27 mouse cellular contexts compared by ENCODE assay signal in the genomic region with DNA sequence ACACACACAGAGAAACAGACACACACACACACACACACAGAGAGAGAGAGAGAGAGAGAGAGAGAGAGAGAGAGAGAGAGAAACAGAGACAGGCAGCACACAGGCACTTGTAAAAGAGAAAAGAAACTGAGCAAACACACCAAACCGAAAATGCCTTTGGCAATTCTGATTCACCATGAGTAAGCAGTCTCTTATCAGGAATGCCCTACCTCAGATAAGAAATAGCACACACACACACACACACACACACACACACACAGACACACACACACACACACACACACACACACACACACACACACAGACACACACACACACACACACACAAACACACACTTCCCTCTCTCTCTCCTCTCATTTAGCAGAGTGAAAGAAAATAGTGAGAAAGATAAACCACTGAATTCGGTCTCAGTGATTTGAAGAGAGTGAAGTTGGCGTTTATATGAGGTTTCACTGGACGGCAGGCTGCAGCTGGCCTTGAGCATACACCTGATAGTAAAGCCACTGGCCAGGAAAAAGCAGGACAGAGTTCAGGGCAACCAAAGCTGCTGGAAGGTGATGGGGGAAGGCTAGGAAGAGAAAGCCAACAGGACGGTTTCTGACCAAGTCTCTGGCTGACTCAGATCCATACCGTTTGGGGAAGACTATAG. TPM values are rescaled to one million over a fixed set of nuclear protein-coding genes. Genes with fewer than 3 reads are reported as not detected.
DNase-seq lines count a peak whose midpoint lies in the region; ATAC-seq and TF ChIP-seq lines count a peak whose summit lies in the region.
"Had no signal": no experiment of that assay in that cellular context is flagged by ENCODE, and none has a peak within 500 bp of the region (broad histone marks: within the 10 kb centered on the region; RNA-seq: fewer than 3 reads in every experiment).

No protein-coding gene starts in this region.

- H3K36me3 ChIP-seq in G1E (replicated peaks), result no peaks in the 10 kb centered on the region
- H3K36me3 ChIP-seq in myocyte (ENCODE audit: control insufficient read depth, insufficient read depth), result no peaks in the 10 kb centered on the region
- H3K36me3 ChIP-seq: embryonic facial prominence, embryonic 15.5 days; heart, embryonic 10.5 days; hindbrain, embryonic 12.5 days; limb, embryonic 12.5 days; neural tube, embryonic 13.5 days; stomach, embryonic 15.5 days had no signal

- peak; percentile 19 for DNase-seq in ovary, adult 18-20 months (ENCODE audit: low spot score)
- no peak for DNase-seq in ovary, postnatal 14 days (ENCODE audit: low spot score)
- no peak for DNase-seq in G1E (ENCODE audit: low spot score)
- DNase-seq in adrenal gland, postnatal 10 days, result peak; percentile 36
- no peak for DNase-seq in heart, postnatal 14 days
- no peak for DNase-seq in left cerebral cortex, postnatal 14 days (ENCODE audit: low spot score in 2 of 2)
- DNase-seq: cerebellum, adult 2 months; cerebellum, postnatal 36 days; forebrain, postnatal 0 days; gastrocnemius, postnatal 36 days; kidney, adult 9 months; kidney, postnatal 25 days; lung, embryonic 14.5 days; lung, postnatal 4 days had no signal

- H3K9me3 ChIP-seq in G1E (replicated peaks), result no peaks in the 10 kb centered on the region
- H3K9me3 ChIP-seq: embryonic facial prominence, embryonic 15.5 days; heart, embryonic 10.5 days; hindbrain, embryonic 12.5 days; limb, embryonic 12.5 days; neural tube, embryonic 13.5 days; stomach, embryonic 15.5 days had no signal

- no peak for TF ChIP-seq POLR2A in myocyte (IDR thresholded peaks at IDR 0.05; ENCODE audit: insufficient read length, low read depth)

- H3K4me3 ChIP-seq in G1E (ENCODE audit: low read depth, low read length) (no peak overlapping the region), myocyte (no peak overlapping the region)
- H3K4me3 ChIP-seq: embryonic facial prominence, embryonic 15.5 days; heart, embryonic 10.5 days; hindbrain, embryonic 12.5 days; limb, embryonic 12.5 days; neural tube, embryonic 13.5 days; stomach, embryonic 15.5 days had no signal

- H3K4me1 ChIP-seq in G1E (ENCODE audit: insufficient read depth, low read depth, low read length), result 0 out of 2 replicates have a peak, but pooled peaks cover 2% of the 10 kb centered on the region
- H3K4me1 ChIP-seq: embryonic facial prominence, embryonic 15.5 days; heart, embryonic 10.5 days; hindbrain, embryonic 12.5 days; limb, embryonic 12.5 days; neural tube, embryonic 13.5 days; stomach, embryonic 15.5 days had no signal

- H3K79me2 ChIP-seq in myocyte (ENCODE audit: control insufficient read depth, insufficient read depth), result no peaks in the 10 kb centered on the region

- peak; percentile 54; the same call in 1 of the 2 replicates for ATAC-seq in G1E (ENCODE audit: extremely low read depth, insufficient number of reproducible peaks, low FRiP score, poor library complexity, severe bottlenecking)
- ATAC-seq in granulocyte monocyte progenitor cell, adult 5-6 weeks (replicated peaks; ENCODE audit: poor library complexity, severe bottlenecking), result no peak
- ATAC-seq: forebrain, postnatal 0 days had no signal

- H3K27me3 ChIP-seq in G1E (ENCODE audit: insufficient read depth, low read length), result no peaks in the 10 kb centered on the region
- H3K27me3 ChIP-seq in myocyte (ENCODE audit: control insufficient read depth, insufficient read depth, insufficient read length), result no peaks in the 10 kb centered on the region
- H3K27me3 ChIP-seq: embryonic facial prominence, embryonic 15.5 days; hindbrain, embryonic 12.5 days; limb, embryonic 12.5 days; neural tube, embryonic 13.5 days; stomach, embryonic 15.5 days had no signal

- intact Hi-C loops in heart, postnatal 14 days (cut with DNase I), result no loop called here
- intact Hi-C loops in left cerebral cortex, postnatal 14 days (cut with DNase I), result no loop called here

- H3ac ChIP-seq in myocyte (ENCODE audit: control insufficient read depth, insufficient read length), result no peak overlapping the region

- peak overlapping the region; percentile 18 for H3K4me2 ChIP-seq in myocyte (ENCODE audit: low read depth)
- H3K4me2 ChIP-seq: embryonic facial prominence, embryonic 15.5 days; hindbrain, embryonic 12.5 days; limb, embryonic 12.5 days; lung, embryonic 14.5 days; midbrain, embryonic 11.5 days; neural tube, embryonic 13.5 days; stomach, embryonic 15.5 days had no signal

- TF ChIP-seq CTCF in G1E (IDR thresholded peaks at IDR 0.05; ENCODE audit: low read depth, low read length), result no peak

TF ChIP-seq in myocyte, 11 proteins besides CTCF, POLR2A, EP300 and RAD21:
- no peak for TF ChIP-seq REST (IDR thresholded peaks at IDR 0.05; ENCODE audit: insufficient read depth, insufficient read length)
- no peak for TF ChIP-seq MYOG (IDR thresholded peaks at IDR 0.05; ENCODE audit: control insufficient read depth in 1 of 3, insufficient read depth in 1 of 3, insufficient read length in 2 of 3, low read depth in 2 of 3)
- TF ChIP-seq MYOD1 (IDR thresholded peaks at IDR 0.05; ENCODE audit: control insufficient read depth in 1 of 3, insufficient read length in 2 of 3, low read depth in 2 of 3), result no peak
- TF ChIP-seq TCF3 (IDR thresholded peaks at IDR 0.05; ENCODE audit: insufficient read length, low read depth), result no peak
- no peak for TF ChIP-seq E2F4 (IDR thresholded peaks at IDR 0.05; ENCODE audit: insufficient read depth)
- TF ChIP-seq POLR2AphosphoS2 (IDR thresholded peaks at IDR 0.05; ENCODE audit: insufficient read length, low read depth), result no peak
- no peak for TF ChIP-seq SRF (IDR thresholded peaks at IDR 0.05; ENCODE audit: control insufficient read depth, insufficient read length, low read depth)
- no peak for TF ChIP-seq TCF12 (IDR thresholded peaks at IDR 0.05; ENCODE audit: insufficient read depth, poor library complexity, severe bottlenecking)
- TF ChIP-seq USF1 (IDR thresholded peaks at IDR 0.05; ENCODE audit: low read depth), result no peak
- TF ChIP-seq MAX (IDR thresholded peaks at IDR 0.05; ENCODE audit: low read depth), result no peak
- no peak for TF ChIP-seq CEBPB (IDR thresholded peaks at IDR 0.05; ENCODE audit: insufficient read depth, poor library complexity, severe bottlenecking)
TF ChIP-seq in myocyte: peak in this region for 0.

RNA-seq across cellular contexts. Expression of gene Slc35d1, which starts 34.6 kb away (rescaled TPM):
- 17.9 and 25.8 TPM in 2 replicates for total RNA-seq in G1E (2014; fragmentation: Nextera tagmentation)
- 8.9 and 9.4 TPM in 2 replicates for total RNA-seq in G1E (2017)
- 1.3 and 1.6 TPM in 2 replicates for polyA plus RNA-seq in G1E (2012)
- total RNA-seq in adrenal gland, postnatal 10 days (2021), result 10 to 100 TPM; 13.9 to 14.8 TPM
- 4.2 TPM for polyA plus RNA-seq in myocyte (2012; fragmentation: generic; extraction: Trizol)
- total RNA-seq in heart, postnatal 14 days (2021), result 1 to 10 TPM; 7.4 to 8.8 TPM
- 14.2 and 20.6 TPM in 2 replicates for total RNA-seq in granulocyte monocyte progenitor cell, adult 5-6 weeks (2014; fragmentation: Nextera tagmentation)
- total RNA-seq in granulocyte monocyte progenitor cell, adult 5-6 weeks (2017), result 5.0 and 5.6 TPM in 2 replicates
- total RNA-seq in left cerebral cortex, postnatal 14 days (2021), result 10 to 100 TPM; 12.6 to 14.6 TPM

RNA-seq across cellular contexts. Expression of gene 4921539E11Rik, which starts 41.1 kb away (rescaled TPM):
- total RNA-seq in G1E (2014; fragmentation: Nextera tagmentation) (not detected in 2 replicates), G1E (2017) (0.22 TPM in 1 of 2 replicates, not detected in the other)
- polyA plus RNA-seq in G1E (2012) (not detected in 2 replicates), myocyte (2012; fragmentation: generic; extraction: Trizol) (not detected)
- not detected for total RNA-seq in adrenal gland, postnatal 10 days (2021)
- not detected for total RNA-seq in heart, postnatal 14 days (2021)
- total RNA-seq in granulocyte monocyte progenitor cell, adult 5-6 weeks (2014; fragmentation: Nextera tagmentation), result not detected in 2 replicates
- total RNA-seq in granulocyte monocyte progenitor cell, adult 5-6 weeks (2017), result not detected in 2 replicates
- not detected for total RNA-seq in left cerebral cortex, postnatal 14 days (2021)
- total RNA-seq: forebrain, postnatal 0 days; gastrocnemius, postnatal 36 days; layer of hippocampus, adult 8-10 months; left cerebral cortex, adult 8-10 months had no signal
- polyA plus RNA-seq: cerebellum, adult 2 months; embryonic facial prominence, embryonic 15.5 days; forebrain, postnatal 0 days; heart, embryonic 10.5 days; heart, postnatal 0 days; hindbrain, embryonic 12.5 days; limb, embryonic 12.5 days; lung, embryonic 14.5 days; midbrain, embryonic 11.5 days; neural tube, embryonic 13.5 days; stomach, embryonic 15.5 days; thymus, postnatal 0 days had no signal

Comparison
In these comparisons a context has a peak if more than half of its experiments do, and no peak if none do; other contexts are left out.
1. DNase-seq: peak in ovary, adult 18-20 months (single experiment) and adrenal gland, postnatal 10 days (single experiment); none in ovary, postnatal 14 days (single experiment), G1E (single experiment), heart, postnatal 14 days (0 of 2) and left cerebral cortex, postnatal 14 days (0 of 2).